Mouse (Mus musculus) thymus, postnatal 4 days (tissue): ENCODE measurements around the gene Nfib.

Experiments
- DNase-seq: peaks from one replicate; pipeline ENCODE4 v3.0.0; 2021

Gene Nfib

DNA sequence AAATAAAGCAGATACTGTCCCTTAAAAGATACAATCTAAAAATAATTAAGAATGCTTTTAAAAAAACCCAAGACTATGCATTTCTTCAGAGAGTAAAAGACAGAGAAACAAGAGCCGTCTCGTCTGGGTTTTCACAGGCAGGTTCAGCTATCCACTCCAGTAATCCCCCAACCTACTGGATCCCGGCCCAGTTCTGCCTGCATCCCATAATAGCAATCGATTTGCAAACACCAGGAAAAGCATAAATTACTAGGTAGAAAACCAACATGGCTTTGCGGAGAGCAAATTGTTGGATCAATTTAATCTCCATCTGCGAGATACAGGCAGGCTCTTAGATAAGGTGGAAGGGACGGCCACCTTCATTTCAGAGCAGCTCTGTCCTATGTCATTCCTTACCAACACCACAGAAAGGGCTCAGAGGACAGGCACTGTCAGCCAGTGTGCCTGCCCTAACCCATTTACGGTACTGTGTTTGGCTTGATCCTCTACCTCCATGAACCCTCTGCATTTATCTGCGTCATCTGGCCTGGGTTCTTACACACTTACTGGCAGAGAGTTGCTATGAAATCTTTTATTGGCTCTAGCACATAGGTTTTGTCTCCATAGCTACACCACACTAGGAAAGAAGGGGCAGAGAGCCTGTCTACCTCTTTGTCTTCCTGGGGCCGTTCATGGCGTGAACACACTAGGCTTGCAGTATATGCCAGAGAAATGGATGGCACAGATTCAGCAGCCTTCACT, 321.4 kb downstream of the Nfib start:
- DNase-seq = no peak

GRCm38 (mm10) chr4:82383346-82383745, 322.2 kb downstream of the Nfib start:
- no peak for DNase-seq

GRCm38 (mm10) chr4:82381786-82382185, 323.8 kb downstream of the Nfib start:
- DNase-seq = no peak

DNA sequence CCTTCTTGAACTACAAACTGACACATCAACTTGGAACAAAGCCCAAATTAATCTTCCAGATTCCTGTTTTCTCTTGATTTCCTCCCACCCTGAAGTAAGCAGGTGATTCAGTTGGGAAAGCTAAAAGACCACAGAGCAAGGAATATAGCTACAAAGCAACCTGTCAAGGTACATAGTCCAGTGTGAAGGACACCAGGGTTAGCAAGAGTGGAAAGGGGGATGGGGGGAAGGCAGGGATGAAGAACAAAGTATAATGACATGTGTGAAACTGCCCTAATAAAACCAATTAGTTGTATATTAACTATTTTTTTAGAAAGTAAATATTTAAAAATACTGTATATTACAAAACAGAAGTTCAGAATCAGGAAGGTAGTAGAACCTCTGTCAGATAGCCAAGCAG, 325.0 kb downstream of the Nfib start:
- DNase-seq = no peak

GRCm38 (mm10) chr4:82378050-82378449, 327.5 kb downstream of the Nfib start:
- no peak for DNase-seq

GRCm38 (mm10) chr4:82377621-82378020, 327.9 kb downstream of the Nfib start:
- no peak for DNase-seq

GRCm38 (mm10) chr4:82374560-82374959, 331.0 kb downstream of the Nfib start:
- no peak for DNase-seq

- no peak for DNase-seq
Observed at GRCm38 (mm10) chr4:82372217-82372616, 333.3 kb downstream of the Nfib start.

GRCm38 (mm10) chr4:82371471-82371870, 334.1 kb downstream of the Nfib start:
- no peak for DNase-seq

DNA sequence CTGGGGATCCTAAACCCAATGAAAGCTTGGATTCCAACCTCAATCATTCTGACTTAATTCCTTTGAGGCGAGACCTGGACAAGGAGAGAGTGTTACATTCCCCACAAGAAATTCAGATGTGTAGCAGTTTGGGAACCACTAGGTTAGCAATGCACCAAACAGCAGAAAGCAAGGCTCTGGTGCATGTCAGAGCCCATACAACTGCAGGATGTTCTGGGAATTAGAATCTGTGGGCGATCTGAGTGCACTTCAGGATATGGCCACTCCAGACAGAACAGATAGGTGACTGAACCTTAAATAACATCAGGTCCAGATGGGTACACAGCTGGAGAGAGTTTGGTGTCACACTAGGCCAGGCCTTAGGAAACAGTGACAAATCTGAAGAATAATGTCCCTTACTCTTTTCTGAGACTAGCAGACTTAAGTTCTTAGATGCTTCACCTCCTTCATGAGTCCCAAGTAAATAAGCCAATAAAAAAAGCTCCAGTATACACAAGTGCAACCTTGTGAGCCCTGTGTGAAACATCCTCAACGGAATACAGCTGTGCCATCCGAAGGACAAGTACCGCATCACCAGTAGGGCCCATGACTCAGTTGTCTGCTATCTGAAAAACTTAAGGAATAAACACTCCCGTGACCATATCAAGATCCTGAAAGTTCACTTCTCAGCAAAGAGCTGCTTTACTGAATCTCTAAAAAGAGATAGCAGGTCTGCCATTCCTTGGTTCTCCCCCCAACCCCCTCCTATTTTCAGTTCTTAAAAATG, 336.4 kb downstream of the Nfib start:
- no peak for DNase-seq

DNA sequence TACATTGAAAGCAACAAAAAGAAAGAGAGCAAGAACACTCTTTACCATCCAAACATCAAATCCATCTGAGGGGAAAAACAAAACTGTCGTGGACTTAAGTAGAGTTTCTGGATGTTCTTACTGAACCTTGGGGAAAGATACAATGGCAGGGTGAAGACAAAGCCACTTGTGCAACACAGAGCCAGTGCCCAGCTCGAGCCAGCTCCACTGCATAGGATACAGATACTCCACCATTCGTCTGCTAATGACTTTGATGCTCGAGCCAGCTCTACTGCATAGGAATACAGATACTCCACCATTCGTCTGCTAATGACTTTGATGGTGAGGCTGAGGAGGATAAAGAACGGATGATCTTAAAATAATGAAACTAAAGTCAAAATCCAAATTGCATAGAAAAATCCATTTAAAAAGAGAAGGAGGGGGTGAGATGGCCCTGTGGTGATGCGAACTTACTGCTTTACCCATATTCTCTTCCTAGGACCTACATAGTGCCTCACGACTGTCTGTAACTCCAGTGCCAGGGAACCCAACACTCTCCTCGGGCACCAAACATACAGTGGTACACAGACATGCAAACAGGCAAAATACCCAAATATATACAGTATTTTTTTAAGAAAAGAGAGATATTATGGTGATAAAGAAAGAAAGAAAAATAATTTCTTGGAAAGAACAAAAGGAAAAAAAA, 337.3 kb downstream of the Nfib start:
- DNase-seq = no peak

- DNase-seq = no peak
Observed at GRCm38 (mm10) chr4:82364696-82365385, 340.7 kb downstream of the Nfib start.

GRCm38 (mm10) chr4:82363951-82364350, 341.6 kb downstream of the Nfib start:
- DNase-seq = no peak

GRCm38 (mm10) chr4:82362294-82362693, 343.3 kb downstream of the Nfib start:
- no peak for DNase-seq

DNA sequence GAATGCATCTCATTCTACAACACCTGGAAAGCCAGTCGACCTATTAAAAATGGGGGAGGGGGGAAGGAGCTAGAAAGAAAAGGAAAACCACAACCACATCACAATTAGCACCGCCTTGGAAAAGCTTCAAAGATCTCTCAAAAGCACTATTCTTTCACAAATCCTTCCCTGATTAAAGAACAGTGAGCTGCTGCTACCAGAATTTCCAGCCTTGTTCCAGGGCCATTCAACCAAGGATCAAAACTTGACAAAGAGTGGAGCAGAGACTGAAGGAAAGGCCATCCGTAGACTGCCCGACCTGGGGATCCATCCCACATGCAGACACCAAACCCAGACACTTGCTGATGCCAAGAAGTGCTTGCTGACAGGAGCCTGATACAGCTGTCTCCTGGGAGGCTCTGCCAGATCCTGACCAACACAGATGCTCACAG, 345.5 kb downstream of the Nfib start:
- DNase-seq = no peak

DNA sequence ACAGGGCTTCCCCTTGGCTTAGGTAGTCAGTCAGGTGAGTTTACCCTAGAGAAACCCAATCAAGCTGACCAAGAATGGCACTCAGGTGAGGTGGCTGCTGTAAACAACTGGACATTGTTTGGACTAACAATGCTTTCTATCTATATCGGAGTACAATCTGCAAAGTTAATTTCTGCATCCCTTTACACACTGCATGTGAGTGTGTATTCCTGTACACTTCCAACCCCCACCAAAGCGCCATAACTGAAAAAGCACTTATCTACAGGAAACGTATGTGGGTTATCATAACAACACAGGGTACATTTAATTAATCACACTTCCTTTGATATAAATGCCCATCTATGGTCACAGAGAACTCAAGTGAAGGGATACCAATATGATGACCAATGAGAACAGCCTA, 346.4 kb downstream of the Nfib start:
- no peak for DNase-seq

GRCm38 (mm10) chr4:82349006-82349405, 356.5 kb downstream of the Nfib start:
- no peak for DNase-seq

- DNase-seq = no peak
Observed at GRCm38 (mm10) chr4:82344787-82345186, 360.8 kb downstream of the Nfib start.

DNA sequence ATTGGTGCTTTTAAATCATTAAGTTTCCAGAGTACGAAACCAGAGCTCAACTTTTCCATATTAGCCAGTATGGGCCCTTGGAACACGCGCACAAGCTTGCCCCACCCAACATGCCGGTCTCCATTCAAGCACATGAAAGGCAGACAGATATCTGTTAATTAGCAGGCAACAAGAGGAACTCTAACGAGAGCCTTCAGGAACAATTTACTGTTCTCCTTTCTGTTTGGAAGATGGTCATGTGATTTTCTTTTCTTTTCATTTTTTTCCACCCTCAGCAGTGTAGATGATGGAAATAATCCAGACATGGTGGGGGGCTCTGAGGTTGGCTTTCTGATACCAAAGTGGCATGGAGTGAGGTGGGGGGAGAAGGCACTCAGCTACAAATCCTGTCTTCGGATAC, 361.3 kb downstream of the Nfib start:
- no peak for DNase-seq

GRCm38 (mm10) chr4:82338930-82339329, 366.6 kb downstream of the Nfib start:
- DNase-seq = no peak

GRCm38 (mm10) chr4:82338481-82338880, 367.1 kb downstream of the Nfib start:
- DNase-seq = no peak

- DNase-seq = no peak
Observed at GRCm38 (mm10) chr4:82336951-82337381, 368.6 kb downstream of the Nfib start.

DNA sequence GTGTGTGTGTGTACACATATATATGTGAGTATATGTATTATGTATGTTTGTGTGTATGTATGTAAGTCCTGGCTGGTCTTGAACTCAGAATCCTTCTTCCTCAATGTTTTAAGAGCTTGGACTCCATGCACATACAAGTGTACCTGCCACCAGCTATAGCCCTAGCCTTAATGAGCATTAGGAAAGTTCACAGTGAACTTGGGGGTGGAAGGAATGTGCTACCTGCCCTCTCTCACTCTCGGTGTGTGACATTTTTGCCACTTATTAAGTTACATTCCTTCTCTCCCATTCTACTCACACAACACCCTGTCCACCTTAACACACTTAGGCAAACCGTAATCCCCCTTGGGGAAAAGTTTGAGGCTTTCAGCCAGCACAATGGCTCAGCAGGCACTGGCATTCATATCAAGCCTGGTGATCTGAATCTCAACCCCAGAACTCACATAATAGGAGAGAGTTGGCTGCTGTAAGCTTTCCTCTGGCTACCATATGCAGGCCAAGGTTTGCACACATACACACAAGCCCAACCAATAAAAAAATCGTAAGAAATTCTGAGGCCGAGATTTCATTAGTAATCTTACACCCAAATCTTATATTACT, 370.2 kb downstream of the Nfib start:
- DNase-seq = no peak
